ENCODE assay signal across 28 mouse cellular contexts in the genomic region with DNA sequence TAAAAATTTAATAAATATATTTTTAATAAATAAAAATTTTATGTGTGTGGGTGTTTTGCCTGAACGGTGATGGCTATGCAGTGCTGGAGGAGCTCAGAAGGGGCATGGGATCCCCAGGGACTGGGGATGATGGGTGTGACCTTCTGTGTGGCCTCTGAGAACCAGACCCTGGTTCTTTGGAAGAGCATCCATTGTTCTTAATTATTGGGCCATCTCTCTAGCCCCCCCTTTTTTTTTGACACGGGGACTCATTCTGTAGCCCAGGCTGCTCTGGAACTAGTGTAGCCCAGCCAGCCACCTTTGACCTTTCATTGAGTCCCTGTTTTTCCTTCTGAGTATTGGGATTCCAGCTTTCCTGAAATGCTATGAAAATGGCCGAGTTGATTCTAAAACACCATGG. TPM values are rescaled to one million over a fixed set of nuclear protein-coding genes. Genes with fewer than 3 reads are reported as not detected.
A peak's percentile ranks its signal among the peaks of the same experiment; 100 is the strongest.
DNase-seq lines count a peak whose midpoint lies in the region; ATAC-seq and TF ChIP-seq lines count a peak whose summit lies in the region.
"Had no signal": no experiment of that assay in that cellular context is flagged by ENCODE, and none has a peak within 500 bp of the region (broad histone marks: within the 10 kb centered on the region; RNA-seq: fewer than 3 reads in every experiment).

No protein-coding gene starts in this region.

- peak; percentile 68 for DNase-seq in heart, embryonic 10.5 days (ENCODE audit: low spot score)
- DNase-seq in heart, postnatal 25 days (ENCODE audit: low spot score), result no peak
- peak; percentile 31 for DNase-seq in liver, embryonic 11.5 days (ENCODE audit: low spot score)
- no peak for DNase-seq in liver
- DNase-seq in midbrain, embryonic 11.5 days (ENCODE audit: low spot score, missing footprints), result peak; percentile 65
- no peak for DNase-seq in midbrain, postnatal 0 days (ENCODE audit: low spot score)
- no peak for DNase-seq in liver, postnatal 0 days
- DNase-seq in frontal cortex, postnatal 14 days (ENCODE audit: low spot score in 2 of 2), result no peak
- DNase-seq: adrenal gland, adult 2 months; adrenal gland, postnatal 10 days; adrenal gland, postnatal 25 days; cerebellum, adult 11 months; cerebellum, adult 18-20 months; cerebellum, adult 8-10 months; cerebellum, adult 9-11 months; cerebellum, postnatal 14 days; cerebellum, postnatal 36 days; embryo, embryonic 11 days had no signal

- peaks cover 14% of the 10 kb centered on the region for H3K4me1 ChIP-seq in heart, embryonic 10.5 days
- peaks cover 20% of the 10 kb centered on the region for H3K4me1 ChIP-seq in liver, embryonic 11.5 days (replicated peaks; ENCODE audit: control insufficient read depth, insufficient read depth, low read length)
- H3K4me1 ChIP-seq in midbrain, embryonic 11.5 days (ENCODE audit: control insufficient read depth, insufficient read depth, low read length), result no peaks in the 10 kb centered on the region
- H3K4me1 ChIP-seq in midbrain, postnatal 0 days (ENCODE audit: insufficient read depth, low read length), result no peaks in the 10 kb centered on the region
- peaks cover 14% of the 10 kb centered on the region for H3K4me1 ChIP-seq in liver, postnatal 0 days (ENCODE audit: insufficient read depth)
- H3K4me1 ChIP-seq: forebrain, embryonic 12.5 days had no signal

- H3K4me3 ChIP-seq in heart, embryonic 10.5 days, result no peak overlapping the region
- no peak overlapping the region for H3K4me3 ChIP-seq in liver, embryonic 11.5 days (ENCODE audit: low read depth, low read length)
- no peak overlapping the region for H3K4me3 ChIP-seq in midbrain, embryonic 11.5 days (ENCODE audit: low read depth, low read length)
- no peak overlapping the region for H3K4me3 ChIP-seq in midbrain, postnatal 0 days (ENCODE audit: low read depth, low read length)
- no peak overlapping the region for H3K4me3 ChIP-seq in liver, postnatal 0 days (ENCODE audit: low read depth, low read length)
- H3K4me3 ChIP-seq: embryonic facial prominence, embryonic 13.5 days; embryonic facial prominence, embryonic 15.5 days; forebrain, embryonic 10.5 days; forebrain, embryonic 12.5 days had no signal

- intact Hi-C loops in heart, postnatal 25 days (cut with DNase I), result no loop called here

- no peak overlapping the region for H3K27ac ChIP-seq in heart, embryonic 10.5 days
- H3K27ac ChIP-seq in liver, embryonic 11.5 days (ENCODE audit: low read depth, low read length), result no peak overlapping the region
- no peak overlapping the region for H3K27ac ChIP-seq in midbrain, embryonic 11.5 days (ENCODE audit: low read depth, low read length)
- H3K27ac ChIP-seq in midbrain, postnatal 0 days (ENCODE audit: low read depth, low read length), result no peak overlapping the region
- H3K27ac ChIP-seq in liver, postnatal 0 days (ENCODE audit: low read depth), result peak overlapping the region; percentile 86
- H3K27ac ChIP-seq: embryonic facial prominence, embryonic 13.5 days; embryonic facial prominence, embryonic 15.5 days; forebrain, embryonic 10.5 days; forebrain, embryonic 12.5 days had no signal

- H3K4me2 ChIP-seq in liver, embryonic 11.5 days, result no peak overlapping the region
- no peak overlapping the region for H3K4me2 ChIP-seq in midbrain, embryonic 11.5 days
- H3K4me2 ChIP-seq in midbrain, postnatal 0 days (ENCODE audit: low read depth, low read length, poor library complexity, severe bottlenecking), result no peak overlapping the region
- H3K4me2 ChIP-seq in liver, postnatal 0 days (ENCODE audit: low read depth, low read length), result peak overlapping the region; percentile 67; the same call in 1 of the 2 replicates
- H3K4me2 ChIP-seq: embryonic facial prominence, embryonic 13.5 days; embryonic facial prominence, embryonic 15.5 days; forebrain, embryonic 12.5 days had no signal

- H3K9me3 ChIP-seq in heart, embryonic 10.5 days, result no peaks in the 10 kb centered on the region
- H3K9me3 ChIP-seq in liver, embryonic 11.5 days (ENCODE audit: control insufficient read depth, low read length), result no peaks in the 10 kb centered on the region
- no peaks in the 10 kb centered on the region for H3K9me3 ChIP-seq in midbrain, embryonic 11.5 days (ENCODE audit: control insufficient read depth, low read length)
- no peaks in the 10 kb centered on the region for H3K9me3 ChIP-seq in midbrain, postnatal 0 days (ENCODE audit: low read length)
- no peaks in the 10 kb centered on the region for H3K9me3 ChIP-seq in liver, postnatal 0 days (ENCODE audit: low read length)
- H3K9me3 ChIP-seq: embryonic facial prominence, embryonic 13.5 days; embryonic facial prominence, embryonic 15.5 days; forebrain, embryonic 10.5 days; forebrain, embryonic 12.5 days had no signal

- H3K36me3 ChIP-seq in heart, embryonic 10.5 days, result no peaks in the 10 kb centered on the region
- H3K36me3 ChIP-seq in liver, embryonic 11.5 days (ENCODE audit: control insufficient read depth, insufficient read depth, low read length), result no peaks in the 10 kb centered on the region
- H3K36me3 ChIP-seq in midbrain, embryonic 11.5 days (ENCODE audit: control insufficient read depth, insufficient read depth, low read length), result no peaks in the 10 kb centered on the region
- no peaks in the 10 kb centered on the region for H3K36me3 ChIP-seq in midbrain, postnatal 0 days (ENCODE audit: insufficient read depth, low read length)
- H3K36me3 ChIP-seq in liver, postnatal 0 days (replicated peaks; ENCODE audit: insufficient read depth, low read length), result no peaks in the 10 kb centered on the region
- H3K36me3 ChIP-seq: embryonic facial prominence, embryonic 13.5 days; embryonic facial prominence, embryonic 15.5 days; forebrain, embryonic 10.5 days; forebrain, embryonic 12.5 days had no signal

- TF ChIP-seq EP300 in liver, postnatal 0 days (IDR thresholded peaks at IDR 0.05; ENCODE audit: low read depth), result no peak

- 76% methylated on average over 3 of the region's 3 CpGs for WGBS in heart, embryonic 10.5 days
- 80% methylated on average over 3 of the region's 3 CpGs for WGBS in liver, embryonic 11.5 days
- WGBS in midbrain, embryonic 11.5 days, result 54% methylated on average over 3 of the region's 3 CpGs
- WGBS in midbrain, postnatal 0 days, result 54% methylated on average over 3 of the region's 3 CpGs
- WGBS in liver, postnatal 0 days (ENCODE audit: insufficient replicate concordance), result 69% methylated on average over 3 of the region's 3 CpGs

- no peaks in the 10 kb centered on the region for H3K27me3 ChIP-seq in heart, embryonic 10.5 days (ENCODE audit: insufficient read depth, poor library complexity, severe bottlenecking)
- H3K27me3 ChIP-seq in liver, embryonic 11.5 days (replicated peaks; ENCODE audit: control insufficient read depth, insufficient read depth, low read length), result no peaks in the 10 kb centered on the region
- H3K27me3 ChIP-seq in midbrain, embryonic 11.5 days (ENCODE audit: control insufficient read depth, insufficient read depth, low read length), result no peaks in the 10 kb centered on the region
- H3K27me3 ChIP-seq in midbrain, postnatal 0 days (ENCODE audit: insufficient read depth, low read length), result no peaks in the 10 kb centered on the region
- no peaks in the 10 kb centered on the region for H3K27me3 ChIP-seq in liver, postnatal 0 days (ENCODE audit: insufficient read depth, low read length)
- H3K27me3 ChIP-seq: embryonic facial prominence, embryonic 13.5 days; embryonic facial prominence, embryonic 15.5 days; forebrain, embryonic 12.5 days had no signal

- no peak for ATAC-seq in liver, embryonic 11.5 days (replicated peaks; ENCODE audit: low FRiP score)
- no peak for ATAC-seq in midbrain, embryonic 11.5 days (ENCODE audit: low FRiP score)
- ATAC-seq in midbrain, postnatal 0 days (ENCODE audit: low FRiP score), result no peak
- no peak for ATAC-seq in liver, postnatal 0 days
- ATAC-seq: forebrain, embryonic 14.5 days had no signal

- no peak for TF ChIP-seq CTCF in midbrain, postnatal 0 days (IDR thresholded peaks at IDR 0.05)
- no peak for TF ChIP-seq CTCF in liver, postnatal 0 days (IDR thresholded peaks at IDR 0.05; ENCODE audit: low read depth)

- H3K9ac ChIP-seq in liver, embryonic 11.5 days (ENCODE audit: low read depth, low read length), result no peak overlapping the region
- H3K9ac ChIP-seq in midbrain, embryonic 11.5 days (ENCODE audit: low read length), result no peak overlapping the region
- no peak overlapping the region for H3K9ac ChIP-seq in midbrain, postnatal 0 days (replicated peaks; ENCODE audit: low read length, poor library complexity, severe bottlenecking)
- H3K9ac ChIP-seq in liver, postnatal 0 days (replicated peaks), result no peak overlapping the region
- H3K9ac ChIP-seq: embryonic facial prominence, embryonic 13.5 days; embryonic facial prominence, embryonic 15.5 days; forebrain, embryonic 12.5 days had no signal

RNA-seq across cellular contexts. Expression of gene Tut7, which starts 13.9 kb away (rescaled TPM):
- 37.2 and 39.6 TPM in 2 replicates for polyA plus RNA-seq in heart, embryonic 10.5 days (2016; fragmentation: Nextera tagmentation; extraction: Ambion mirVana)
- 10 to 100 TPM; 41.4 to 41.9 TPM for total RNA-seq in heart, postnatal 25 days (2021)
- polyA plus RNA-seq in liver, embryonic 11.5 days (2014; fragmentation: Nextera tagmentation; extraction: Ambion mirVana), result 68.2 and 69.5 TPM in 2 replicates
- polyA plus RNA-seq in midbrain, embryonic 11.5 days (2014; fragmentation: Nextera tagmentation; extraction: Ambion mirVana), result 47.2 and 48.7 TPM in 2 replicates
- total RNA-seq in midbrain, postnatal 0 days (2014; rRNA removed), result 33.7 and 35.2 TPM in 2 replicates
- 32.6 and 37.3 TPM in 2 replicates for polyA plus RNA-seq in midbrain, postnatal 0 days (2015; fragmentation: Nextera tagmentation; extraction: Ambion mirVana)
- 33.8 and 37.6 TPM in 2 replicates for polyA plus RNA-seq in liver, postnatal 0 days (2015; fragmentation: Nextera tagmentation; extraction: Ambion mirVana)

RNA-seq across cellular contexts. Expression of gene Gm49354, which starts 54.8 kb away (rescaled TPM):
- not detected in 2 replicates for polyA plus RNA-seq in heart, embryonic 10.5 days (2016; fragmentation: Nextera tagmentation; extraction: Ambion mirVana)
- not detected for total RNA-seq in heart, postnatal 25 days (2021)
- not detected in 2 replicates for polyA plus RNA-seq in liver, embryonic 11.5 days (2014; fragmentation: Nextera tagmentation; extraction: Ambion mirVana)
- polyA plus RNA-seq in midbrain, embryonic 11.5 days (2014; fragmentation: Nextera tagmentation; extraction: Ambion mirVana), result not detected in 2 replicates
- total RNA-seq in midbrain, postnatal 0 days (2014; rRNA removed), result not detected in 2 replicates
- polyA plus RNA-seq in midbrain, postnatal 0 days (2015; fragmentation: Nextera tagmentation; extraction: Ambion mirVana), result not detected in 2 replicates
- polyA plus RNA-seq in liver, postnatal 0 days (2015; fragmentation: Nextera tagmentation; extraction: Ambion mirVana), result not detected in 2 replicates
- total RNA-seq: adrenal gland, adult 2 months; adrenal gland, postnatal 10 days; adrenal gland, postnatal 25 days; adrenal gland, postnatal 4 days; ES-E14; MEL had no signal
- polyA plus RNA-seq: adrenal gland, adult 2 months; C2C12; embryonic facial prominence, embryonic 11.5 days; embryonic facial prominence, embryonic 13.5 days; embryonic facial prominence, embryonic 15.5 days; forebrain, embryonic 10.5 days; forebrain, embryonic 12.5 days; forebrain, embryonic 14.5 days had no signal

Comparison
In these comparisons a context has a peak if more than half of its experiments do, and no peak if none do; other contexts are left out.
1. DNase-seq: peak in heart, embryonic 10.5 days (single experiment), liver, embryonic 11.5 days (single experiment) and midbrain, embryonic 11.5 days (single experiment); none in heart, postnatal 25 days (single experiment), liver (single experiment), midbrain, postnatal 0 days (single experiment), liver, postnatal 0 days (single experiment) and frontal cortex, postnatal 14 days (0 of 2).